Mouse (Mus musculus) heart, adult 2 months (tissue): ENCODE measurements around the gene Usp21. TPM values are rescaled to one million over a fixed set of nuclear protein-coding genes. Genes with fewer than 3 reads are reported as not detected.

ENCODE experiments used
- DNase-seq, 2 experiments: peaks; one replicate each; pipeline ENCODE4 v3.0.0; 2021
- H3K27ac ChIP-seq: fragments of 200-600 bp; 2 replicates; pipeline ENCODE4 v1.8.1; 2022
- H3K27me3 ChIP-seq: fragments of 200-500 bp; 2 replicates; pipeline ENCODE4 v1.6.1; 2012; ENCODE audit warnings: mild to moderate bottlenecking, low read length, inconsistent platforms, mixed read lengths; ENCODE audit not compliant: control insufficient read depth, insufficient read depth
- H3K36me3 ChIP-seq: fragments of 200-500 bp; 2 replicates; pipeline ENCODE4 v1.6.1; 2012; ENCODE audit warnings: low read length, inconsistent platforms; ENCODE audit not compliant: control insufficient read depth, insufficient read depth
- H3K4me1 ChIP-seq: fragments of 200-500 bp; 2 replicates; pipeline ENCODE4 v1.6.1; 2011; ENCODE audit warnings: low read length; ENCODE audit not compliant: control insufficient read depth, insufficient read depth
- H3K4me3 ChIP-seq: fragments of 200-600 bp; 2 replicates; pipeline ENCODE4 v1.8.1; 2022
- H3K79me2 ChIP-seq: fragments of 200-500 bp; replicated peaks from 2 replicates; pipeline ENCODE4 v1.6.1; 2012; ENCODE audit warnings: mild to moderate bottlenecking, inconsistent platforms, low read length, moderate library complexity, mixed read lengths; ENCODE audit not compliant: control insufficient read depth, insufficient read depth
- H3K9ac ChIP-seq: fragments of 200-500 bp; 2 replicates; pipeline ENCODE4 v1.6.1; 2012; ENCODE audit warnings: low read depth, mild to moderate bottlenecking, control low read depth, inconsistent platforms, low read length, mixed read lengths
- CTCF ChIP-seq: fragments of 200-600 bp; IDR thresholded peaks from 2 replicates; pipeline ENCODE4 v1.8.1; 2022; ENCODE audit warnings: antibody characterized with exemption, mild to moderate bottlenecking, moderate library complexity
- EP300 ChIP-seq: fragments of 200-500 bp; IDR thresholded peaks from 2 replicates; pipeline ENCODE4 v1.6.1; 2011; ENCODE audit warnings: low read depth, low read length, control low read depth; ENCODE audit not compliant: insufficient read depth
- POLR2A ChIP-seq: fragments of 200-500 bp; IDR thresholded peaks from 2 replicates; pipeline ENCODE4 v1.6.1; 2011; ENCODE audit warnings: mild to moderate bottlenecking, low read depth, low read length, control low read depth; ENCODE audit not compliant: insufficient read depth
- WGBS: fragments of 180-500 bp; shearing (Covaris S2); methylation state at CpG from one replicate; pipeline ENCODE4 v1.1.7; 2018; 5-methylcytosine and 5-hydroxymethylcytosine counted together
- intact Hi-C: fragments of 180-260 bp; cut with DNase I; formaldehyde crosslinking; loops from one replicate; pipeline ENCODE4 v1.15.1; 2025
- polyA plus RNA-seq: library from polyadenylated mRNA; depleted of rRNA; stranded (reverse); fragments of >200 nt; gene quantifications from 2 replicates; pipeline ENCODE4 v1.2.3, GENCODE M21; 2012
- total RNA-seq, 2 experiments: library from RNA; stranded (reverse); gene quantifications; 2 replicates each; pipeline ENCODE4 v1.2.3; 2021

Usp21 gene
- total and polyA plus RNA-seq, 3 experiments, result 19.9 to 31.7 (median 20.1) TPM

GRCm38 (mm10) chr1:171251594-171252324 is 36.0 kb downstream of the Usp21 start:
- Histone ChIP-seq H3K36me3 (no peaks in the 10 kb centered on the region), H3K9ac (no peak overlapping the region), H3K27me3 (no peaks in the 10 kb centered on the region), H3K79me2 (no peaks in the 10 kb centered on the region), H3K4me3 (peak overlapping the region; percentile 45), H3K4me1 (peaks cover 9% of the 10 kb centered on the region), H3K27ac (peak overlapping the region; percentile 98)
- TF ChIP-seq POLR2A (no peak), EP300 (no peak), CTCF (no peak)
- intact Hi-C loops, result no loop called here
- peak; percentile 61 to 71 for DNase-seq
- WGBS, result 32% methylated on average over 13 of the region's 13 CpGs

GRCm38 (mm10) chr1:171250680-171251593 is 36.9 kb downstream of the Usp21 start, which contains the start of gene Ndufs2:
Ndufs2 (minus strand) TSS chr1:171251388.
- H3K9ac ChIP-seq, result peak within 1 kb of the TSS; percentile 23; the same call in 1 of the 2 replicates
- WGBS, result 12% methylated on average over 26 of the region's 26 CpGs
- TF ChIP-seq POLR2A, result no peak
- TF ChIP-seq CTCF, result no peak
- no peak for TF ChIP-seq EP300
- H3K36me3 ChIP-seq, result no peaks in the 10 kb centered on the region
- peak within 1 kb of the TSS; percentile 45 for H3K4me3 ChIP-seq
- H3K27me3 ChIP-seq, result no peaks in the 10 kb centered on the region
- H3K27ac ChIP-seq, result peak within 1 kb of the TSS; percentile 98
- intact Hi-C loops, result no loop called here
- peak in 1 of 2 experiments; percentile 34 for DNase-seq
- H3K79me2 ChIP-seq, result no peaks in the 10 kb centered on the region
- peaks cover 9% of the 10 kb centered on the region for H3K4me1 ChIP-seq

- H3K27me3 ChIP-seq, result no peaks in the 10 kb centered on the region
- peak; percentile 70 to 76 for DNase-seq
- peaks cover 9% of the 10 kb centered on the region for H3K4me1 ChIP-seq
- WGBS, result 17% methylated on average over 5 of the region's 5 CpGs
- TF ChIP-seq POLR2A (0 out of 2 replicates have a peak, but pooled peaks have one; percentile 14), EP300 (no peak), CTCF (no peak)
- H3K4me3 ChIP-seq, result peak within 1 kb of the TSS; percentile 45
- peak within 1 kb of the TSS; percentile 23; the same call in 1 of the 2 replicates for H3K9ac ChIP-seq
- no peaks in the 10 kb centered on the region for H3K79me2 ChIP-seq
- peak within 1 kb of the TSS; percentile 98 for H3K27ac ChIP-seq
- H3K36me3 ChIP-seq, result peaks cover 2% of the 10 kb centered on the region; the same call in 1 of the 2 replicates
- intact Hi-C loops, result no loop called here
These were observed 37.7 kb downstream of the Usp21 start, which contains the start of gene Adamts4 for GRCm38 (mm10) chr1:171249913-171250600. Adamts4 (plus strand) TSS chr1:171250421.

GRCm38 (mm10) chr1:171248386-171249226 is 39.2 kb downstream of the Usp21 start:
- TF ChIP-seq POLR2A, result no peak
- no peak for TF ChIP-seq EP300
- TF ChIP-seq CTCF, result no peak
- Histone ChIP-seq H3K4me3 (no peak overlapping the region; the same call in 1 of the 2 replicates), H3K79me2 (peaks cover under 1% of the 10 kb centered on the region; the same call in 1 of the 2 replicates), H3K9ac (no peak overlapping the region), H3K27me3 (no peaks in the 10 kb centered on the region), H3K4me1 (peaks cover 9% of the 10 kb centered on the region), H3K27ac (peak overlapping the region; percentile 98), H3K36me3 (peaks cover 4% of the 10 kb centered on the region; the same call in 1 of the 2 replicates)
- no peak for DNase-seq
- WGBS, result 44% methylated on average over 3 of the region's 3 CpGs
- intact Hi-C loops, result no loop called here

- Histone ChIP-seq H3K79me2 (peaks cover 1% of the 10 kb centered on the region), H3K4me3 (peak overlapping the region; percentile 90), H3K27me3 (no peaks in the 10 kb centered on the region), H3K36me3 (peaks cover 4% of the 10 kb centered on the region; the same call in 1 of the 2 replicates), H3K4me1 (peaks cover 10% of the 10 kb centered on the region), H3K27ac (peak overlapping the region; percentile 98), H3K9ac (no peak overlapping the region)
- 19% methylated on average over 4 of the region's 4 CpGs for WGBS
- intact Hi-C loops, result loop anchor here (1.0 to 2.0 kb wide), 2 partner anchors 25 to 33 kb away; partner anchors contain the start of genes Ppox and Tomm40l
- TF ChIP-seq POLR2A (no peak), EP300 (no peak), CTCF (no peak)
- DNase-seq, result peak; percentile 55 to 63
These were observed 39.9 kb downstream of the Usp21 start for GRCm38 (mm10) chr1:171247916-171248315.
